Mouse (Mus musculus) thymus, adult 2 months (tissue): Measurements from ENCODE around the gene Prkag3.

ENCODE experiments used
- CTCF ChIP-seq: fragments of 200-500 bp; IDR thresholded peaks from 2 replicates; pipeline ENCODE4 v1.5.1; 2012; ENCODE audit warnings: mild to moderate bottlenecking, control low read depth, low read length, moderate library complexity, borderline replicate concordance; ENCODE audit not compliant: control insufficient read depth, poor library complexity, insufficient read depth; ENCODE audit errors: extremely low read depth
- POLR2A ChIP-seq: fragments of 200-500 bp; IDR thresholded peaks from 2 replicates; pipeline ENCODE4 v1.6.1; 2012; ENCODE audit warnings: mild to moderate bottlenecking, low read length, control low read depth, moderate library complexity; ENCODE audit not compliant: control insufficient read depth, poor library complexity, insufficient read depth; ENCODE audit errors: extremely low read depth

GRCm38 (mm10) chr1:74794487-74795144 lies 45.6 kb upstream of the Prkag3 start:
- no peak for TF ChIP-seq CTCF
- TF ChIP-seq POLR2A: no peak
